Mouse (Mus musculus) regulatory T cell (primary cell): ENCODE results near the gene Gng13.

Experiments
- in situ Hi-C: fragments of 300-600 bp; cut with MboI, MseI; formaldehyde crosslinking; loops from one replicate; pipeline ENCODE4 v1.15.1; 2025; ENCODE audit warnings: high pct_unique_total_duplicates

Gng13 gene

GRCm38 (mm10) chr17:25716711-25717637, at the start of gene Gng13:
Gene Gng13, plus strand, starts transcription at chr17:25717171.
- in situ Hi-C loops, result no loop called here

GRCm38 (mm10) chr17:25668481-25669055, 48.4 kb upstream of the Gng13 start:
- in situ Hi-C loops, result no loop called here

GRCm38 (mm10) chr17:25672982-25673381, 44.0 kb upstream of the Gng13 start:
- in situ Hi-C loops, result no loop called here

GRCm38 (mm10) chr17:25677969-25678368, 39.0 kb upstream of the Gng13 start:
- in situ Hi-C loops, result no loop called here

GRCm38 (mm10) chr17:25679818-25680217, 37.2 kb upstream of the Gng13 start:
- in situ Hi-C loops, result no loop called here

- in situ Hi-C loops, result no loop called here
These were observed 35.3 kb upstream of the Gng13 start for GRCm38 (mm10) chr17:25681636-25682035.

- in situ Hi-C loops, result no loop called here
These were observed 30.6 kb upstream of the Gng13 start for GRCm38 (mm10) chr17:25686323-25686722.

- in situ Hi-C loops, result no loop called here
These were observed 28.0 kb upstream of the Gng13 start for GRCm38 (mm10) chr17:25688922-25689321.

- in situ Hi-C loops, result no loop called here
These were observed 20.7 kb upstream of the Gng13 start for GRCm38 (mm10) chr17:25696263-25696662.

GRCm38 (mm10) chr17:25698446-25698845, 18.5 kb upstream of the Gng13 start:
- in situ Hi-C loops, result no loop called here

GRCm38 (mm10) chr17:25700863-25701496, 16.0 kb upstream of the Gng13 start:
- in situ Hi-C loops, result no loop called here

- in situ Hi-C loops, result no loop called here
These were observed 7.0 kb upstream of the Gng13 start for GRCm38 (mm10) chr17:25709994-25710393.

GRCm38 (mm10) chr17:25711136-25711535, 5.8 kb upstream of the Gng13 start:
- in situ Hi-C loops, result no loop called here

GRCm38 (mm10) chr17:25715627-25716026, 1.3 kb upstream of the Gng13 start:
- in situ Hi-C loops, result no loop called here

GRCm38 (mm10) chr17:25716130-25716529, 841 bp upstream of the Gng13 start:
- in situ Hi-C loops, result no loop called here

GRCm38 (mm10) chr17:25717691-25718090, 720 bp downstream of the Gng13 start:
- in situ Hi-C loops, result no loop called here

GRCm38 (mm10) chr17:25721476-25721875, 4.5 kb downstream of the Gng13 start:
- in situ Hi-C loops, result no loop called here

- in situ Hi-C loops, result no loop called here
These were observed 6.5 kb downstream of the Gng13 start for GRCm38 (mm10) chr17:25723470-25723869.

GRCm38 (mm10) chr17:25723919-25724318, 6.9 kb downstream of the Gng13 start:
- in situ Hi-C loops, result no loop called here

GRCm38 (mm10) chr17:25725264-25725663, 8.3 kb downstream of the Gng13 start:
- in situ Hi-C loops, result no loop called here

- in situ Hi-C loops, result no loop called here
These were observed 10.5 kb downstream of the Gng13 start, which contains the start of the genes Chtf18 and Rpusd1 for GRCm38 (mm10) chr17:25727265-25728008. Gene Chtf18, minus strand, starts transcription at chr17:25727419. Gene Rpusd1, plus strand, starts transcription at chr17:25727670.

- in situ Hi-C loops, result no loop called here
These were observed 11.0 kb downstream of the Gng13 start for GRCm38 (mm10) chr17:25728009-25728270.
